Mouse (Mus musculus): ENCODE measurements at regions not wholly inside any gene's neighbourhood (a gene's known extent, or its start where the extent isn't known, plus 50 kb on each side); places are given as distances from the start of the nearest gene placed in this dataset.
A peak's percentile ranks its signal among the peaks of the same experiment; 100 is the strongest.

- no peak for DNase-seq (ENCODE audit: low spot score in 2 of 2)
Observed at GRCm38 (mm10) chr6:82860485-82860884, 79.1 kb downstream of the Sema4f start.

GRCm38 (mm10) chr6:82856218-82856617 lies 82.0 kb upstream of the Hk2 start:
- DNase-seq (ENCODE audit: low spot score in 2 of 2): no peak

GRCm38 (mm10) chr6:82855401-82855800 lies 81.1 kb upstream of the Hk2 start:
- no peak for DNase-seq (ENCODE audit: low spot score in 2 of 2)

- DNase-seq (ENCODE audit: low spot score in 2 of 2): no peak
Observed at GRCm38 (mm10) chr6:82854780-82855179, 80.5 kb upstream of the Hk2 start.

GRCm38 (mm10) chr6:82854338-82854737 lies 80.1 kb upstream of the Hk2 start:
- DNase-seq (ENCODE audit: low spot score in 2 of 2): no peak

- peak; percentile 53 to 64 for DNase-seq (ENCODE audit: low spot score in 2 of 2)
Observed at GRCm38 (mm10) chr6:82853076-82853475, 78.8 kb upstream of the Hk2 start.

- no peak for DNase-seq (ENCODE audit: low spot score in 2 of 2)
Observed at GRCm38 (mm10) chr6:82850556-82850955, 76.3 kb upstream of the Hk2 start.

GRCm38 (mm10) chr6:82847598-82847997 lies 73.3 kb upstream of the Hk2 start:
- peak; percentile 23 to 36 for DNase-seq (ENCODE audit: low spot score in 2 of 2)

- DNase-seq (ENCODE audit: low spot score in 2 of 2): no peak
Observed at GRCm38 (mm10) chr6:82846587-82847150, 72.4 kb upstream of the Hk2 start.

GRCm38 (mm10) chr6:82844432-82844831 lies 70.2 kb upstream of the Hk2 start:
- DNase-seq (ENCODE audit: low spot score in 2 of 2): no peak

- no peak for DNase-seq (ENCODE audit: low spot score in 2 of 2)
Observed at GRCm38 (mm10) chr6:82843881-82844280, 69.6 kb upstream of the Hk2 start.

GRCm38 (mm10) chr6:82837246-82837645 lies 63.0 kb upstream of the Hk2 start:
- no peak for DNase-seq (ENCODE audit: low spot score in 2 of 2)

GRCm38 (mm10) chr6:82835222-82836064 lies 61.2 kb upstream of the Hk2 start:
- DNase-seq (ENCODE audit: low spot score in 2 of 2): no peak

- DNase-seq (ENCODE audit: low spot score in 2 of 2): no peak
Observed at GRCm38 (mm10) chr6:82833867-82834266, 59.6 kb upstream of the Hk2 start.

- no peak for DNase-seq (ENCODE audit: low spot score in 2 of 2)
Observed at GRCm38 (mm10) chr6:82831211-82831610, 57.0 kb upstream of the Hk2 start.

- DNase-seq (ENCODE audit: low spot score in 2 of 2): no peak
Observed at GRCm38 (mm10) chr6:82824684-82825083, 50.4 kb upstream of the Hk2 start.

- no peak for DNase-seq (ENCODE audit: low spot score in 2 of 2)
Observed at GRCm38 (mm10) chr6:82824240-82824639, 50.0 kb upstream of the Hk2 start.

Measured in layer of hippocampus, adult 8-10 months (tissue).